Comparison of ENCODE assay signal across 9 mouse cellular contexts in genomic region chr8:26443041-26443440, GRCm38 (mm10).
DNase-seq lines count a peak whose midpoint lies in the region; ATAC-seq and TF ChIP-seq lines count a peak whose summit lies in the region.
"Had no signal": no experiment of that assay in that cellular context is flagged by ENCODE, and none has a peak within 500 bp of the region (broad histone marks: within the 10 kb centered on the region; RNA-seq: fewer than 3 reads in every experiment).

No protein-coding gene starts in this region.

- DNase-seq in forebrain, embryonic 11.5 days (ENCODE audit: low spot score) = peak; percentile 83
- peak; percentile 11 for DNase-seq in T-cell, adult 2 months (ENCODE audit: low spot score)
- peak; percentile 86 to 89 for DNase-seq in cerebellum, postnatal 25 days
- DNase-seq in heart, adult 2 months = peak; percentile 74 to 84
- peak; percentile 79 to 82 for DNase-seq in layer of hippocampus, postnatal 10 days (ENCODE audit: low spot score in 2 of 2)
- DNase-seq in lung, postnatal 4 days = peak; percentile 69 to 76
- peak; percentile 12 to 69 for DNase-seq in spleen, adult 18-20 months

- H3K36me3 ChIP-seq in forebrain, embryonic 11.5 days (ENCODE audit: control insufficient read depth, insufficient read depth, low read length) = no peaks in the 10 kb centered on the region
- H3K36me3 ChIP-seq in forebrain, embryonic 16.5 days (ENCODE audit: control insufficient read depth, insufficient read depth) = no peaks in the 10 kb centered on the region
- no peaks in the 10 kb centered on the region for H3K36me3 ChIP-seq in heart, adult 2 months (ENCODE audit: control insufficient read depth, insufficient read depth, low read length)
- H3K36me3 ChIP-seq: midbrain, embryonic 12.5 days had no signal

- intact Hi-C loops in heart, adult 2 months (cut with DNase I) = loop anchor here (1.0 to 10.0 kb wide), 5 partner anchors 63 to 538 kb away; no protein-coding TSS in a partner anchor

- H3K27me3 ChIP-seq in forebrain, embryonic 11.5 days (ENCODE audit: control insufficient read depth, insufficient read depth, low read length) = no peaks in the 10 kb centered on the region
- H3K27me3 ChIP-seq in forebrain, embryonic 16.5 days (replicated peaks; ENCODE audit: control insufficient read depth, insufficient read depth, low read length) = no peaks in the 10 kb centered on the region; the same call in 1 of the 2 replicates
- H3K27me3 ChIP-seq in heart, adult 2 months (ENCODE audit: control insufficient read depth, insufficient read depth, low read length) = no peaks in the 10 kb centered on the region
- H3K27me3 ChIP-seq: midbrain, embryonic 12.5 days had no signal

- no peak overlapping the region for H3K4me3 ChIP-seq in forebrain, embryonic 11.5 days (ENCODE audit: low read depth, low read length)
- no peak overlapping the region for H3K4me3 ChIP-seq in forebrain, embryonic 16.5 days (replicated peaks; ENCODE audit: low read length)
- H3K4me3 ChIP-seq in heart, adult 2 months = no peak overlapping the region
- H3K4me3 ChIP-seq: midbrain, embryonic 12.5 days had no signal

- H3K9ac ChIP-seq in forebrain, embryonic 11.5 days (ENCODE audit: low read length) = no peak overlapping the region
- no peak overlapping the region for H3K9ac ChIP-seq in forebrain, embryonic 16.5 days (replicated peaks; ENCODE audit: low read depth, low read length)
- no peak overlapping the region for H3K9ac ChIP-seq in heart, adult 2 months (ENCODE audit: low read depth, low read length)
- H3K9ac ChIP-seq: midbrain, embryonic 12.5 days had no signal

- no peak overlapping the region for H3K27ac ChIP-seq in forebrain, embryonic 11.5 days (ENCODE audit: low read depth, low read length)
- no peak overlapping the region for H3K27ac ChIP-seq in forebrain, embryonic 16.5 days (ENCODE audit: low read length)
- peak overlapping the region; percentile 15 for H3K27ac ChIP-seq in heart, adult 2 months
- H3K27ac ChIP-seq: midbrain, embryonic 12.5 days had no signal

- ATAC-seq in forebrain, embryonic 11.5 days (replicated peaks; ENCODE audit: low FRiP score) = no peak
- no peak for ATAC-seq in forebrain, embryonic 16.5 days

- 38% methylated on average over 4 of the region's 4 CpGs for WGBS in forebrain, embryonic 11.5 days
- WGBS in forebrain, embryonic 16.5 days = 39% methylated on average over 4 of the region's 4 CpGs
- 36% methylated on average over 4 of the region's 4 CpGs for WGBS in heart, adult 2 months

- TF ChIP-seq EP300 in heart, adult 2 months (IDR thresholded peaks at IDR 0.05; ENCODE audit: insufficient read depth, low read depth, low read length) = peak; percentile 45; the same call in 1 of the 2 replicates

- no peaks in the 10 kb centered on the region for H3K4me1 ChIP-seq in forebrain, embryonic 11.5 days (replicated peaks; ENCODE audit: control insufficient read depth, insufficient read depth, low read length)
- H3K4me1 ChIP-seq in forebrain, embryonic 16.5 days (replicated peaks; ENCODE audit: control insufficient read depth, insufficient read depth, low read length) = peaks cover 5% of the 10 kb centered on the region; the same call in 1 of the 2 replicates
- H3K4me1 ChIP-seq in heart, adult 2 months (ENCODE audit: control insufficient read depth, insufficient read depth, low read length) = no peaks in the 10 kb centered on the region

- no peak overlapping the region for H3K4me2 ChIP-seq in forebrain, embryonic 11.5 days (ENCODE audit: low read depth, low read length, severe bottlenecking)
- H3K4me2 ChIP-seq in forebrain, embryonic 16.5 days (ENCODE audit: low read length) = no peak overlapping the region
- H3K4me2 ChIP-seq: midbrain, embryonic 12.5 days had no signal

- no peaks in the 10 kb centered on the region for H3K79me2 ChIP-seq in heart, adult 2 months (replicated peaks; ENCODE audit: control insufficient read depth, insufficient read depth, low read length)

- TF ChIP-seq CTCF in heart, adult 2 months (IDR thresholded peaks at IDR 0.05) = peak; percentile 88

- no peaks in the 10 kb centered on the region for H3K9me3 ChIP-seq in forebrain, embryonic 11.5 days (ENCODE audit: control insufficient read depth, low read length)
- no peaks in the 10 kb centered on the region for H3K9me3 ChIP-seq in forebrain, embryonic 16.5 days (ENCODE audit: control insufficient read depth, low read length)
- H3K9me3 ChIP-seq: midbrain, embryonic 12.5 days had no signal

- TF ChIP-seq POLR2A in heart, adult 2 months (IDR thresholded peaks at IDR 0.05; ENCODE audit: insufficient read depth, low read depth, low read length) = no peak

Comparison
In these comparisons a context has a peak if more than half of its experiments do, and no peak if none do; other contexts are left out.
1. DNase-seq: peak in every context shown above with its lines; median percentile 88 in cerebellum, postnatal 25 days; 83 in forebrain, embryonic 11.5 days; 80 in layer of hippocampus, postnatal 10 days; 79 in heart, adult 2 months; 72 in lung, postnatal 4 days; 40 in spleen, adult 18-20 months; 11 in T-cell, adult 2 months.